Mouse (Mus musculus) heart, adult 8-10 months (tissue): ENCODE results near the gene A530084C06Rik. TPM values are rescaled to one million over a fixed set of nuclear protein-coding genes. Genes with fewer than 3 reads are reported as not detected.

Experiments used
- DNase-seq: peaks from one replicate; pipeline ENCODE4 v3.0.0; 2022; ENCODE audit warnings: low spot score
- total RNA-seq, 4 experiments: library from RNA; stranded (reverse); gene quantifications; 2 replicates each; pipeline ENCODE4 v1.2.4; 2022

A530084C06Rik gene
- under 1 TPM in 1 of 4 experiments, not detected in 3; 0.09 TPM for total RNA-seq

GRCm38 (mm10) chr13:31558521-31559418 is at the start of gene A530084C06Rik:
TSS of gene A530084C06Rik (minus strand) at chr13:31559333.
- no peak for DNase-seq

- DNase-seq, result no peak
These were observed 44.8 kb upstream of the A530084C06Rik start for GRCm38 (mm10) chr13:31603964-31604363.

DNA sequence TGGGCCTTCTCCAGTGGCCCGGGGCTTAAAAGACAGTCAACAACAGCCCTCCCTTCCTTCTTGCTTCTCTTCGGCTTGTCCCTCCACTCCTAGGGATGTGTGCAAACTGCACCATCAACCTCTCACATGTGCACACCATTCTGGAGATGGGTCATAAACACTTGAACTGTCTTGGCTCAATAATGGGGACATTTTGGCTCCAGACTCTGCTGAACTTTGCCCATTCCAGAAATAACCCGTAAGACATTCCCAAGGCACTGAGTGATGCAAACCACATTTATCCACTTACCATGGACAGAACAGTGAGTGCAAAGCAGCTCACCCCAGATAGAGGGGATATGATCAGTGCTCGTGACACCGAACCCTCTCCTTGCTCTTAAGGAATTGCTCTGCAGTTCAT is 40.4 kb upstream of the A530084C06Rik start:
- DNase-seq, result no peak

DNA sequence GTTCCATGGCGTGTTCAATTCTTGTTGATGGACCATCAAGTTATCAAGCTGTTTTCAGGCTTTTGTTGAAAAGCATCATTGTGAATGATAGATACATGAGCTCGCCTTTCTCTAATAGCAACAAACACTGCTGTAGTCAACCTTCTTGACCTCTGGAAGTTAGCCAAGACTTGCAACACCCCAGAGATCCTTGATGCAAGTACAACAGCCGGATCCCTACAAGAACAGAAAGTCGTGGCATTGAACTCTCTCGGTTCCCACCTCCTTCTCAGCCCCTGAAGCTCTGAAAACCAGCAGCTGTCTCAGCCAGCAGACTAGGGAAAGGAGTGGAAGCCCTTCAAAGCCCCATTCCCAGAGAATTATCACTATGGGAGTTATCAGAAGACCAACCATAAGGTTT is 28.2 kb upstream of the A530084C06Rik start:
- DNase-seq, result no peak

DNA sequence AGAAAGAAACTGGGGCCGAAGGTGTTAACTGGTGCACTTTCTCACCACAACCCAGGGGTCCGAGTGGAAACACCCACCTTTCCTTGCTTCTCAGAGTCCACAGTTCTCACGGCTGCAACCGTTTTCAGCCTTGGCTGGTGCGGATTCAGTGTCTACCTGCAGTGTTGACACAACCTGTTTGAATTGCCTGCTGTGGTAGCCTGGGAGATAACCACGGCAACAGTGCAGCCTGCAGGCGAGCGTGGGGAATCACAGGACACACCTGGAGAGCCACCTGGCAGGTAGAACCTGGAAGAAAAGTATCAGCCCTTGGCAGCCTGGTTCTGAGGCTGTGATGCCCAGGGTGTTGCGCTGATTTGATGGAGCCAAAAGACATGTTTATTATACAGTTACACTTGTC is 20.7 kb upstream of the A530084C06Rik start:
- no peak for DNase-seq

DNA sequence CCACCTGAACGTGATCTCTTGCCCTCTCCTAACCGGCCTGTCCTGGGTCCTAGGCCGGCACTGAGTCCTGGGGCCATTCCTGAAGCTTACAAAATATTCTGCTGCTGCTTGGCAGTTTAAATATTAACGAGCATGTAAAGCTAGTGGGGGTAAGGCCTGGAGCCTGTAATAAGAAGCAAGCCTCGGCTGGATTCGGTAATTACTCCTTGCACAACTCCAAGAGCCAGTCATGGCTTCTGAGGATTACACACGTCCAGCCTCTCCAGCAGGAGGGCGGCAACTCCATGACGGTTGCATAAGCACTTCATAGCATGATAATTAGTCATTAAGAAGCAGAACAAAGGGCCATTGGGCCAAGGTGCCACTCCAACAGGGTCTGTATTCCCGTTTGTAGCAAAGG is 19.3 kb upstream of the A530084C06Rik start:
- no peak for DNase-seq

DNA sequence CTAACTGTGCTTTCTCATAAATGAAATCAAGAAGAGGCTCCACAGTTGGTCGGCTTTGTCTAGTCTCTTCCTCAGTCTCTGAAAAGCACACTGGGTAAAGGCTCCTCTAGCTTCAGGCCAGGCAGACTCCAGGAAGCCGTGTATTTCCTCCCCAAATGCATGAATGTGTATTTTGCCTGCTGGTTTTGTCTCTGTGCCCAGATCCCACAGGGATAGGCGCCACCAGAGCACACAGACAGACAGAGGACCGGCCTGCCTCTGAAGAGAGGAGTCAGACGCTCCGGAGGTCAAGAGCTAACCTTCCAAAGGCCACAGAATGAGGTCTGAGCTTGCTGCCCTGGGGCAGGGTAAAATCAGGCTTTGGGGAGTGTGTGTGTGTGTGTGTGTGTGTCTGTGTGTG is 18.4 kb upstream of the A530084C06Rik start:
- no peak for DNase-seq

DNA sequence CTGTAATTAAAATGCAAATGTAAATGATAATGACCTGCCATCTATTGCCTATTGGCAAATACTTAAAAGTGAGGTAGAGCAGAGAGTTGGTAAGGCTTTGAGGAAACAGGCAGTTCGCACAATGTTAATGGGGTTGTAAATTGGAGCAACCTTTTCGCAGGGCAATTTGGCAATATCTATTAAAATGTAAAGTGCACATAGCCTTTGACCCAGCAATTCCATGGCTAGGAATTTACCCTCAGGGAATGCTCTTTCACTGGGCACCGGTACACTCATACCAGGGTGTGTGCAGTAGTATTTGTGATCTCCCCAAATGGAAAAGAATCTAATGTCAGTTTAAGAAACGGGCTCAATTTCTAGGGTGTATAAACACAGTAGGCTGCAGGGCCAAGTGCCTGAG is 17.6 kb upstream of the A530084C06Rik start:
- no peak for DNase-seq

DNA sequence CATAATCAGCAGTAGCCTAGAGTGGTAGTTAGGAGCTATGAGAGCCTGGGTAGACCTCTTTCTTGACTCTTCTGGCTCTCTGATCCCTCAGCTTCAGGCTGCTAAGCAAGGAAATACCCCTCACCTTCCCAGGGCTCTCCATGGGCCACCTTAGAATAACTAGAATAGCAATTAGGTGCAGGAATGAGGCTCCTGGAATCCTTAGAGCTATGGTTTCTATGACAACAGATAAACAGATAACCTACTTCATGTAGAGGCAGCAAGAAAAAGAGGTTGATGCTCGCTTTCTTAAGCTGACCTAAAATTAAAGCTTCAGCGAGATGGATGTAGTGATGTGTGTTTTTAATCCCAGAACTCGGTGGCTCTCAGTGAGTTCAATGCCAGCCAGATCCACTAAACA is 15.5 kb upstream of the A530084C06Rik start:
- DNase-seq, result no peak

GRCm38 (mm10) chr13:31572806-31573508 is 13.8 kb upstream of the A530084C06Rik start:
- DNase-seq, result no peak

DNA sequence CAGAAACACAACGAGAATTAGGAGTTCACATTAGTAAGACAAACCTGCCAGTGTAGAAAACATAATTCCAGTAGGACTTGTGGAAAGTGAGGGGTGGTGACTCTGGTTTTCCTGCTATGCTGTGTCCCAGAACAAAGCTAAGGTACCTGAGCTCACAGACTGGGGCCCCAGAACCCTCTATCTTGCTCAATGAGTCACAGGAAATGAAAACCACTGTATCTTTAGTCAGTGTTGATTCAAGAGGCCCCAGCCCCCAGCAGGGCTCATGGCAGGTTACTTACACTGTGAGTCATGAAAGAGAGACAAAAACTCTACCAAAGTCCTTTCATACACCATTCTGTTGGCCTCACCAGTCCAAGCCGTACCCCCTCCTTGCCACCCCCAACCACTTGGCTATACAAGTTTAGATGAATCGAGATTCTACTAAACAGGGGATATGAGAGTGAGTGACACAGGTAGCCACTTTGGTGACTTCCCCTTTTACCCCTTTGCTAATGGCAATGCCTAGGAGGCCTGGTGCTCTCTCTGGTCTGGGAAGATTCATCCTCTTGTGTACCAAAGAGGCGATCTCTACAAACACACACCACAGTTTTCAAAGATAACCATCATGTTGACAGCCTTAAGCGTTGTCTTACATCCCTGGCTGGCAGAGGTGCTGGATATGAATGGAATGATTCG is 8.6 kb upstream of the A530084C06Rik start:
- no peak for DNase-seq

DNA sequence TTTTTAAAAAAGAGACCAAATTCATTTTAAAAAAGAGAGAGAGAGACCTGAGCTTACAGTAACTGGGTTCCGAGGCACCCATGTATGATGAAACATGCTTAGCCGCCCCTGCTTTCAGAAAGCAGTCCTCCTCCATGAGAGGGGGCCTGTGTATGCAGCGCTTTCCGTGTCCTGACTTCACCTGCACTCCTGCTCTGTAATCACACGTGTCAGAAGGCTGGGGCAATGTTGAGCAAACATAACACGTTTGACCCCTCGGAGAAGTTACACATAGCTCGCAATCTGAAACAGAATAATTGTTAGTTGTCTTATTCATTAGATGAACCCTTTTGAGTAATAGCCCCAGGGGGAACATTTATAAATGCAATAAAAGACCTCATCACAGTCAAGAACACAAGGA is 8.0 kb upstream of the A530084C06Rik start:
- DNase-seq, result no peak

DNA sequence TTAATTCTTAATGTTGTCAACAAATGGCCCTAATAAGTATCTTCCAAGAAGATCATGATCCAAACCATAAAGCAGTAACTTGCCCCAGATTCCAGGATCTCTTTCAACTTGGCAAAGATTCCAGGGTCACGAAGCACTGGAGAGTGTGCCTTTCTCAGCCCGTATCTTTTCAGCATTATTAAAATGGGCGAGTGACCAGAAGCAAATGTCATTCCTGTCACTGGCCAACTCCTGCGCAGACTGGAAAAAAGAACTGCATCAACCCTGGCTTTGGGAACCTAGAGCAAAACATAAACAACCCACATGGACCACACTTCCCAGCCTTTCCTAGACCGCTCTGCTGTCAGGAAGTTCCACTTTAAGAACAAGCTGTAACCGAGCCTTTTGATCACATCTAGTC is 5.3 kb upstream of the A530084C06Rik start:
- DNase-seq, result no peak

DNA sequence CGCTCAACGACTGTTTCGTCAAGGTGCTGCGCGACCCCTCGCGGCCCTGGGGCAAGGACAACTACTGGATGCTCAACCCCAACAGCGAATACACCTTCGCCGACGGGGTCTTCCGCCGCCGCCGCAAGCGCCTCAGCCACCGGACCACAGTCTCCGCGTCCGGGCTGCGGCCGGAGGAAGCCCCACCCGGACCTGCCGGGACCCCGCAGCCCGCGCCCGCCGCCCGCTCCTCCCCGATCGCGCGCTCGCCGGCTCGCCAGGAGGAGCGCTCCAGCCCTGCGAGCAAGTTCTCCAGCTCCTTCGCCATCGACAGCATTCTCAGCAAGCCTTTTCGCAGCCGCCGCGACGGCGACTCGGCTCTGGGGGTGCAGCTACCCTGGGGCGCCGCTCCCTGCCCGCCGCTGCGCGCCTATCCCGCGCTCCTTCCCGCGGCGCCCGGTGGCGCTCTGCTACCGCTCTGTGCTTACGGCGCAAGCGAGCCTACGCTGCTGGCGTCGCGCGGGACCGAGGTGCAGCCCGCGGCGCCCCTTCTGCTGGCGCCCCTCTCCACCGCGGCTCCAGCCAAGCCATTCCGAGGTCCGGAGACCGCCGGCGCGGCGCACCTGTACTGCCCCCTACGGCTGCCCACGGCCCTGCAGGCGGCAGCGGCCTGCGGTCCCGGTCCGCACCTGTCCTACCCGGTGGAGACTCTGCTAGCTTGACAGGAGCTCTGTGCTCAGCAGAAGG is 449 bp upstream of the A530084C06Rik start:
- no peak for DNase-seq

GRCm38 (mm10) chr13:31557768-31558520 is 1.2 kb downstream of the A530084C06Rik start:
- DNase-seq, result no peak

DNA sequence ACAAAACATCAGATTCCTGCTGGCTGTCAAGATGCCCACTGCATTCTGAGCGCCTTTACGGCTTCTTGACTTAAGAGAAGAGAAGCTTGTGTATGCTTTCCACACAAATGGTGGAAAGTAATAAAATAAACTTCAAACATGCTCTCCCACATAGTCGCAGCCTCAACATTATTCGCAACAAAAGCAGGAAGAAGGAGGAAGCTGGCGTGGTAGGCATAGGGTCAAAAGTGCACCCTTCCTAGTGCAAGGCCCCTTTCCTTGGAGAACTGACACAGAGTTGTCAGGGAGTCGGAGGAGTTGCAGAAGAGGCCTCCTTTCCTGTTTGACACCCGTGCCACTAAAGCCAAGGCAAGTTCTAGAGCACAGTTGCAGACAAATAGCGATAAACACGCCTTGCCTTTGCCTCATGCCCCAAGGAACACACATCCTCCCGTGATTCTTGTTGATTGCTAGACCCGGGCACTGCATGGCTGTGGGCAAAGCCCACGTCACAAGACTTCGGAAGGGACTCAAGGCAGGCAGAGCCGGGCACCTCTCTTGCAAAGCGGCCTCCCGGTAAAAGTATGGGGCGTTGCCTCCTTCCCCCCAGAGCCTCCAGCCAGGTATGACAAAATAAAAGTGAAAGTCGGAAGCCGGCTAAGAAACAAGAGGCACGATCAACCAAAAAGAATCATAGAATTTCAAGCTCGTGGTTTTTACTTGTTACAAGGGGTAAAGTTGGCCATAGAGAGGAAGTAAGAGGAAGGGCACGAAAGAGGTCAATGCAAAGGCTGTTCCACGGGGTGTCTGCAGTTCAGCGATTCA is 2.0 kb downstream of the A530084C06Rik start:
- no peak for DNase-seq

DNA sequence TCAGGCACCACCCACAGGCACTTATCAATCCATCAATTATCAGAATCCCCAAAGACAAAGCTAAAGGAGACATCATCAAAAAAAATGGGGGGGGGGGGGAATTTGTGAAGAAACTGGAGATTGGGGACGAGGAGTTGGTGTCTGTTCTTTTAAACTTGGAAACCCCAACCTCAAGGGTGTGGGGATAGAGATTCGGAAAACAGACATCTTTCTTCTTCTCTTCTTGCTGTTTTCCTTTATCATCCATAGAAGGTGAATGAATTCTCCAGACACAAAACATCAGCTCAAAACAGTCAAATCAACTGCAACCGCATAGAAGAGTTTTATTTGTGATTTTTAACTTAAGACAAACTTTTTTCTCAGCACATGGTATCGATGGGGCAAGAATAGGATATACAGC is 3.3 kb downstream of the A530084C06Rik start, which contains the start of gene Foxq1:
Foxq1 (plus strand) TSS at position 301 of the 400 bp plus-strand sequence.
- DNase-seq, result no peak

DNA sequence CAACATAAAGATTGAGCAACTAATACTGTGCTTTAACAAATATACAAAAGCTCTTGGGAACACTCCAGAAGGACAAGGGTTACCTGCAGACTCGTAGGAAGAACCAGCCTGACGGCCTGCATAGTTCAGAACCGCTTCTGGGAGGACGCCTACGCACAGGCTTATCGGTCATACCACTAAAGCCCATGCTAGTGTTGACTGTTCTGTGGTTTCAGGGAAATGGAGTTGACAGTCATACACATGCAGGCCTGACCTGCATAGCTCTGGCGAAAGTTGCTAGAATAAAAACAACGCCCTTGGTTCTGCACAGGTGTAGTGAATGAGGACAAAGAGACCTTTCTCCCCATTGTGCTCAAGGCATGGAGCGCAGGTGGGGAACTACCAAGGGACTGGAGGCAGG is 11.5 kb downstream of the A530084C06Rik start:
- DNase-seq, result no peak

GRCm38 (mm10) chr13:31547204-31547603 is 11.9 kb downstream of the A530084C06Rik start:
- no peak for DNase-seq

DNA sequence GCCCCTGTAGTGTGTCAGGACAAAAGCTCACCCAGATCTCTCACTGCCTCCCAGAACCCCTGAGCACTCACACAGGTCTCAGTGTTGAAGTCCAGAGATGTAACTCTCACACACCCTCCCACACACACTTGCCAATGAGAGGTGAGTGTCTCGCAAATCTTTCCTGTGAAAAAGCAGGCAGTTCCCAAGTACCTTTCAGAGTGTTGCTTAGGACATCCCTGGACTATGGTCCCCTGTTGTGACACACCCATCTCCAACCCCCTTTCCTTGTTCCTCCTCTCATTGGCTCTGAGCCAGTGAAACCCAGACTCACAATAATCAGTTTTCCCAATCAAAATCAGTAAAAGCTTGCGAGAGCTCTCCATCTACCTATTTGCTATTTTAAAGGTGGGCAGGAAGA is 12.3 kb downstream of the A530084C06Rik start:
- DNase-seq, result no peak
